Mouse (Mus musculus) left cerebral cortex, adult 8-10 months (tissue): ENCODE data around the gene Srl. TPM values are rescaled to one million over a fixed set of nuclear protein-coding genes. Genes with fewer than 3 reads are reported as not detected.
A peak's percentile ranks its signal among the peaks of the same experiment; 100 is the strongest.

Experiments
- DNase-seq, 2 experiments: peaks; one replicate each; pipeline ENCODE4 v3.0.0; 2022; ENCODE audit warnings: low spot score in 2 of 2
- total RNA-seq, 4 experiments: library from RNA; stranded (reverse); gene quantifications; 2 replicates each; pipeline ENCODE4 v1.2.4; 2022

Gene Srl
- total RNA-seq, 4 experiments from 2014 or later = 3.6 to 7.4 (median 5.1) TPM

GRCm38 (mm10) chr16:4519157-4519556, 22.5 kb downstream of the Srl start:
- no peak for DNase-seq

GRCm38 (mm10) chr16:4517906-4518305, 23.7 kb downstream of the Srl start:
- no peak for DNase-seq

- no peak for DNase-seq
Observed at GRCm38 (mm10) chr16:4514383-4514782, 27.2 kb downstream of the Srl start.

- no peak for DNase-seq
Observed at GRCm38 (mm10) chr16:4512661-4513438, 28.8 kb downstream of the Srl start.

GRCm38 (mm10) chr16:4511371-4511770, 30.2 kb downstream of the Srl start:
- DNase-seq = no peak

- no peak for DNase-seq
Observed at GRCm38 (mm10) chr16:4506181-4506580, 35.4 kb downstream of the Srl start.

GRCm38 (mm10) chr16:4503495-4503894, 38.1 kb downstream of the Srl start:
- DNase-seq = no peak

- DNase-seq = no peak
Observed at GRCm38 (mm10) chr16:4502568-4502967, 39.0 kb downstream of the Srl start.

- DNase-seq = no peak
Observed at GRCm38 (mm10) chr16:4501703-4502102, 39.9 kb downstream of the Srl start.

GRCm38 (mm10) chr16:4500598-4501385, 40.8 kb downstream of the Srl start:
- DNase-seq = no peak

- DNase-seq = no peak
Observed at GRCm38 (mm10) chr16:4497762-4498607, 43.6 kb downstream of the Srl start.

- no peak for DNase-seq
Observed at GRCm38 (mm10) chr16:4496470-4496869, 45.1 kb downstream of the Srl start.

GRCm38 (mm10) chr16:4495861-4496260, 45.8 kb downstream of the Srl start:
- peak in 1 of 2 experiments; percentile 47 for DNase-seq

- no peak for DNase-seq
Observed at GRCm38 (mm10) chr16:4492777-4493563, 48.6 kb downstream of the Srl start.

GRCm38 (mm10) chr16:4489114-4489624, 52.4 kb downstream of the Srl start:
- DNase-seq = peak; percentile 80 to 96

- no peak for DNase-seq
Observed at GRCm38 (mm10) chr16:4480616-4481265, 60.9 kb downstream of the Srl start.

- DNase-seq = no peak
Observed at GRCm38 (mm10) chr16:4477591-4478215, 63.9 kb downstream of the Srl start.

GRCm38 (mm10) chr16:4474882-4475803, 66.5 kb downstream of the Srl start:
- DNase-seq = peak; percentile 91 to 97
